Mouse (Mus musculus) thymus, adult 2 months (tissue): ENCODE measurements at regions not wholly inside any gene's neighbourhood (a gene's known extent, or its start where the extent isn't known, plus 50 kb on each side); places are given as distances from the start of the nearest gene placed in this dataset.

Experiments used
- CTCF ChIP-seq: fragments of 200-500 bp; IDR thresholded peaks from 2 replicates; pipeline ENCODE4 v1.5.1; 2012; ENCODE audit warnings: mild to moderate bottlenecking, control low read depth, low read length, moderate library complexity, borderline replicate concordance; ENCODE audit not compliant: control insufficient read depth, poor library complexity, insufficient read depth; ENCODE audit errors: extremely low read depth
- POLR2A ChIP-seq: fragments of 200-500 bp; IDR thresholded peaks from 2 replicates; pipeline ENCODE4 v1.6.1; 2012; ENCODE audit warnings: mild to moderate bottlenecking, low read length, control low read depth, moderate library complexity; ENCODE audit not compliant: control insufficient read depth, poor library complexity, insufficient read depth; ENCODE audit errors: extremely low read depth

- TF ChIP-seq POLR2A (no peak), CTCF (no peak)
Observed at GRCm38 (mm10) chr3:17796766-17797165, 151.4 kb upstream of the Cypt12 start.
